ENCODE assay signal across 8 mouse cellular contexts in the genomic region with DNA sequence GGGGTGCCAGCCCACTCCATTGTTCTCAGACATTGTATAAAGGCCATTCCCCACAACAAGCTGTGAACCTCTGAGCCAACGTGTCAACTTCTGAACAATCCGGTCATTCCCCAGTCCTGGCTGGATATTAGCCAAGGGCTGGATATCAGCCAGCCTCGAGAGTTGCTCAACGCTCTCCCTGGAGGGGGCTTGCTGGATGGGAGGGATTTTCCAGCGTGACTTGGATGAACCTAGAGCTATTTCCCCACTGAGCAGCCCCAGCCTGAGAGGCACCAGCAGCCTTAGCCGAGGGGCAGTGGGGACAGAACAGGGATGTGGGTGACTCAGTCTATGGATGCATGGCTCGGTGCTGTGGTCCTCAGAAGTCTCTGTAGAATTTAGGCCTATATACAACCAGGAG. TPM values are rescaled to one million over a fixed set of nuclear protein-coding genes. Genes with fewer than 3 reads are reported as not detected.
DNase-seq lines count a peak whose midpoint lies in the region; ATAC-seq and TF ChIP-seq lines count a peak whose summit lies in the region.

No protein-coding gene starts in this region.

- WGBS in cerebellum, adult 2 months = 47% methylated on average over 7 of the region's 7 CpGs
- WGBS in hindbrain, embryonic 13.5 days = 15% methylated on average over 7 of the region's 7 CpGs
- 20% methylated on average over 7 of the region's 7 CpGs for WGBS in stomach, embryonic 15.5 days

- 0 out of 2 replicates have a peak overlapping the region, but pooled peaks have one; percentile 19 for H3K9ac ChIP-seq in hindbrain, embryonic 13.5 days
- no peak overlapping the region for H3K9ac ChIP-seq in stomach, embryonic 15.5 days

- H3K4me2 ChIP-seq in hindbrain, embryonic 13.5 days = 0 out of 2 replicates have a peak overlapping the region, but pooled peaks have one; percentile 11
- peak overlapping the region; percentile 2; the same call in 1 of the 2 replicates for H3K4me2 ChIP-seq in stomach, embryonic 15.5 days

- H3K9me3 ChIP-seq in hindbrain, embryonic 13.5 days = no peaks in the 10 kb centered on the region
- no peaks in the 10 kb centered on the region for H3K9me3 ChIP-seq in stomach, embryonic 15.5 days

- no peaks in the 10 kb centered on the region for H3K36me3 ChIP-seq in hindbrain, embryonic 13.5 days
- H3K36me3 ChIP-seq in stomach, embryonic 15.5 days = no peaks in the 10 kb centered on the region

- H3K4me1 ChIP-seq in cerebellum, adult 2 months (ENCODE audit: control insufficient read depth, insufficient read depth, low read length) = no peaks in the 10 kb centered on the region; the same call in 1 of the 2 replicates
- H3K4me1 ChIP-seq in hindbrain, embryonic 13.5 days (replicated peaks) = peaks cover 24% of the 10 kb centered on the region
- H3K4me1 ChIP-seq in stomach, embryonic 15.5 days = peaks cover 29% of the 10 kb centered on the region

- intact Hi-C loops in left cerebral cortex, adult 2 months (cut with DNase I) = no loop called here

- TF ChIP-seq POLR2A in cerebellum, adult 2 months (IDR thresholded peaks at IDR 0.05; ENCODE audit: borderline replicate concordance, insufficient read depth, low read length) = no peak

- DNase-seq in NIH3T3 (ENCODE audit: low read depth) = peak; percentile 85
- DNase-seq in cerebellum, adult 2 months = peak; percentile 28 to 38
- DNase-seq in gastrocnemius, postnatal 10 days = peak; percentile 92
- DNase-seq in left cerebral cortex, adult 2 months (ENCODE audit: extremely low spot score in 1 of 2, low spot score in 2 of 2) = peak; percentile 24 to 25
- DNase-seq in lung, postnatal 36 days = peak; percentile 83

- no peak for TF ChIP-seq CTCF in cerebellum, adult 2 months (IDR thresholded peaks at IDR 0.05; ENCODE audit: borderline replicate concordance, insufficient read depth, low read depth, low read length)
- TF ChIP-seq CTCF in left cerebral cortex, adult 2 months (IDR thresholded peaks at IDR 0.05) = no peak

- no peak overlapping the region for H3K27ac ChIP-seq in cerebellum, adult 2 months (ENCODE audit: insufficient read depth, low read length)
- peak overlapping the region; percentile 71 for H3K27ac ChIP-seq in hindbrain, embryonic 13.5 days
- H3K27ac ChIP-seq in left cerebral cortex, adult 2 months = no peak overlapping the region
- peak overlapping the region; percentile 82 for H3K27ac ChIP-seq in stomach, embryonic 15.5 days

- ATAC-seq in hindbrain, embryonic 13.5 days (ENCODE audit: low FRiP score) = peak; percentile 78
- ATAC-seq in stomach, embryonic 15.5 days (ENCODE audit: insufficient read depth, low FRiP score, low read depth) = peak; percentile 62
- no peak for ATAC-seq in erythroid progenitor cell, adult 5-6 weeks (replicated peaks; ENCODE audit: low FRiP score, poor library complexity, severe bottlenecking)

- H3K4me3 ChIP-seq in cerebellum, adult 2 months (replicated peaks; ENCODE audit: insufficient read depth, low read depth, low read length) = no peak overlapping the region
- H3K4me3 ChIP-seq in hindbrain, embryonic 13.5 days = no peak overlapping the region
- H3K4me3 ChIP-seq in left cerebral cortex, adult 2 months = no peak overlapping the region
- no peak overlapping the region for H3K4me3 ChIP-seq in stomach, embryonic 15.5 days (replicated peaks)

- H3K27me3 ChIP-seq in cerebellum, adult 2 months (ENCODE audit: control insufficient read depth, insufficient read depth, low read length) = no peaks in the 10 kb centered on the region
- peaks cover 6% of the 10 kb centered on the region; the same call in 1 of the 2 replicates for H3K27me3 ChIP-seq in hindbrain, embryonic 13.5 days
- H3K27me3 ChIP-seq in stomach, embryonic 15.5 days (replicated peaks) = no peaks in the 10 kb centered on the region

RNA-seq across cellular contexts. Expression of gene Wnt11, which starts 51.0 kb away (rescaled TPM):
- polyA plus RNA-seq in cerebellum, adult 2 months (2012; rRNA removed) = 1.5 and 1.9 TPM in 2 replicates
- total RNA-seq in gastrocnemius, postnatal 10 days (2021) = 10 to 100 TPM; 10.5 to 12.8 TPM
- polyA plus RNA-seq in hindbrain, embryonic 13.5 days (2015; fragmentation: Nextera tagmentation; extraction: Ambion mirVana) = 2.0 and 2.3 TPM in 2 replicates
- total RNA-seq in left cerebral cortex, adult 2 months (2021) = 1 to 10 TPM in 1 of 2 experiments, under 1 TPM in 1; 0.93 to 1.0 TPM
- 3.8 and 5.5 TPM in 2 replicates for polyA plus RNA-seq in stomach, embryonic 15.5 days (2015; fragmentation: Nextera tagmentation; extraction: Ambion mirVana)
- total RNA-seq in erythroid progenitor cell, adult 5-6 weeks (2015; ENCODE audit: low replicate concordance) = not detected in 2 replicates
- total RNA-seq in erythroid progenitor cell, adult 5-6 weeks (2017; ENCODE audit: low replicate concordance) = not detected in 2 replicates

Comparison
In these comparisons a context has a peak if more than half of its experiments do, and no peak if none do; other contexts are left out.
1. DNase-seq: peak in every context shown above with its lines; median percentile 92 in gastrocnemius, postnatal 10 days; 85 in NIH3T3; 83 in lung, postnatal 36 days; 33 in cerebellum, adult 2 months; 24 in left cerebral cortex, adult 2 months.
2. H3K27ac ChIP-seq: peak in hindbrain, embryonic 13.5 days (single experiment) and stomach, embryonic 15.5 days (single experiment); none in cerebellum, adult 2 months (single experiment) and left cerebral cortex, adult 2 months (single experiment).
3. RNA of gene Wnt11, which starts 51.0 kb away (total RNA-seq): 10.5 to 12.8 TPM in gastrocnemius, postnatal 10 days; 0.93 to 1.0 TPM in left cerebral cortex, adult 2 months and not detected in erythroid progenitor cell, adult 5-6 weeks; every median in the first group is over 4 times any median in the second.